Mouse (Mus musculus): ENCODE measurements around the gene Lrrc46.

DNA sequence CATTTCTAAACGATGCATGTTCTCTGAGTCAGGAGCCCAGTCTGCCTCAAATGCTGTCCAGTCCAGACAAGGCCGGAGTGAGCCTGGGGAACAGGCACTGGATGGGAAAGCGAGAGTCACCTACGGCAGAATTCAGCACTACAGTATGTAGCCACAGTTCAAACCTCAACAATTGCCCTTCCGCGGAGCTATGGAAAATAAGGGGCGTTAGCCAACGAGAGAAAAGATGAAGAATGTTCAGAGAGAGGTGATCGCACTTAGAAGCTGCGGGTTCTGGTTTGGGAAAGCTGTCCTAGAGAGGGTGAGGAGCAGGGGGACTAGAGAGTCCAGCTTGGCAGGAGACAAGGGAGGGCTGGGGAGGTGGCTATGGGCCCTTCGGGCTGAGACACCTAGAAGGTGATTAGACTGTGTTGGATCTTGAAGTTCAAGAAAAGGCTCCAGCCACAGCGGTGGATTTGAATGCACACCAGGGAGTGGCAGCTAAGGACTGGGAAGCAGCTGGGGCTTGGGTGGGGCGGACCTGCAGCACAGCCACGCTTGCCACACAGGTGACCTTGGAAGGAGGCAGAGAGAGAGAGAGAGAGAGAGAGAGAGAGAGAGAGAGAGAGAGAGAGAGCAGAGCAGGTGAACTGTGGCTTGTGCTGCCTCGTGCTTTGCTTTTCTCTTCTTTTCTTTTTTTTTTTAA, 43.8 kb upstream of the Lrrc46 start:
- no peak for TF ChIP-seq POLR2A (IDR thresholded peaks at IDR 0.05; ENCODE audit: control insufficient read depth, low read depth, low read length)
- TF ChIP-seq CTCF (IDR thresholded peaks at IDR 0.05; ENCODE audit: control insufficient read depth, insufficient read depth, insufficient replicate concordance, low read depth, low read length): no peak

Measured in testis, adult 2 months (tissue).